Mouse (Mus musculus): ENCODE results near the gene Dmbt1.

- TF ChIP-seq POLR2A (IDR thresholded peaks at IDR 0.05; ENCODE audit: borderline replicate concordance, low read depth, low read length) (no peak), CTCF (IDR thresholded peaks at IDR 0.05; ENCODE audit: low read depth, low read length) (no peak)
Measured at GRCm38 (mm10) chr7:131146214-131146613, 114.4 kb downstream of the Dmbt1 start, which contains the start of gene 4933402N03Rik.

All from bone marrow macrophage, adult 2 months (primary cell).